Mouse (Mus musculus) urinary bladder, postnatal 36 days (tissue): ENCODE measurements at regions not wholly inside any gene's neighbourhood (a gene's known extent, or its start where the extent isn't known, plus 50 kb on each side); places are given as distances from the start of the nearest gene placed in this dataset.

Experiments
- DNase-seq, 2 experiments: peaks; one replicate each; pipeline ENCODE4 v3.0.0; 2022; ENCODE audit warnings: low spot score in 2 of 2, mixed read lengths in 1 of 2

- DNase-seq = no peak
Measured at GRCm38 (mm10) chr4:9935949-9936348, 938.3 kb upstream of the 2610301B20Rik start.

- no peak for DNase-seq
Measured at GRCm38 (mm10) chr4:9951441-9951840, 922.9 kb upstream of the 2610301B20Rik start.

GRCm38 (mm10) chr4:9974631-9975030 lies 899.7 kb upstream of the 2610301B20Rik start:
- DNase-seq = no peak

- DNase-seq = no peak
Measured at GRCm38 (mm10) chr4:9981354-9982040, 892.8 kb upstream of the 2610301B20Rik start.

GRCm38 (mm10) chr4:9982786-9983525 lies 891.3 kb upstream of the 2610301B20Rik start:
- DNase-seq = no peak

- DNase-seq = no peak
Measured at GRCm38 (mm10) chr4:9993871-9994270, 880.4 kb upstream of the 2610301B20Rik start.

GRCm38 (mm10) chr4:9994466-9994865 lies 879.8 kb upstream of the 2610301B20Rik start:
- no peak for DNase-seq

GRCm38 (mm10) chr4:10030316-10030715 lies 844.0 kb upstream of the 2610301B20Rik start:
- no peak for DNase-seq

- no peak for DNase-seq
Measured at GRCm38 (mm10) chr4:10031764-10032163, 842.5 kb upstream of the 2610301B20Rik start.

GRCm38 (mm10) chr4:10035336-10035735 lies 839.0 kb upstream of the 2610301B20Rik start:
- DNase-seq = peak in 1 of 2 experiments; percentile 20

GRCm38 (mm10) chr4:10041301-10042093 lies 832.8 kb upstream of the 2610301B20Rik start:
- no peak for DNase-seq

GRCm38 (mm10) chr4:10048770-10049169 lies 825.5 kb upstream of the 2610301B20Rik start:
- DNase-seq = no peak

GRCm38 (mm10) chr4:10049411-10049810 lies 824.9 kb upstream of the 2610301B20Rik start:
- DNase-seq = no peak

- no peak for DNase-seq
Measured at GRCm38 (mm10) chr4:10051296-10052267, 822.7 kb upstream of the 2610301B20Rik start.

GRCm38 (mm10) chr4:10052869-10053268 lies 821.4 kb upstream of the 2610301B20Rik start:
- no peak for DNase-seq

- no peak for DNase-seq
Measured at GRCm38 (mm10) chr4:10072500-10073106, 801.7 kb upstream of the 2610301B20Rik start.

- no peak for DNase-seq
Measured at GRCm38 (mm10) chr4:10079565-10080169, 794.6 kb upstream of the 2610301B20Rik start.

GRCm38 (mm10) chr4:10114831-10115230 lies 759.5 kb upstream of the 2610301B20Rik start:
- DNase-seq = no peak

GRCm38 (mm10) chr4:10117964-10118363 lies 756.3 kb upstream of the 2610301B20Rik start:
- DNase-seq = no peak

GRCm38 (mm10) chr4:10124252-10124651 lies 750.0 kb upstream of the 2610301B20Rik start:
- peak in 1 of 2 experiments; percentile 7 for DNase-seq
